Mouse (Mus musculus) midbrain, embryonic 11.5 days (tissue): ENCODE measurements around the gene Zfhx3. TPM values are rescaled to one million over a fixed set of nuclear protein-coding genes. Genes with fewer than 3 reads are reported as not detected.
A peak's percentile ranks its signal among the peaks of the same experiment; 100 is the strongest.

ENCODE experiments used
- ATAC-seq: fragments of 200-750 bp; cut with Nextera tagmentation; 2 replicates; pipeline ENCODE4 v1.8.0; 2017; ENCODE audit warnings: moderate TSS enrichment, moderate library complexity; ENCODE audit not compliant: low FRiP score
- DNase-seq: peaks from one replicate; pipeline ENCODE4 v3.0.0; 2015; ENCODE audit warnings: low spot score; ENCODE audit errors: missing footprints
- H3K27ac ChIP-seq: fragments of 300-500 bp; sonication (generic); 2 replicates; pipeline ENCODE4 v1.5.1; 2014; ENCODE audit warnings: low read depth, low read length
- H3K27me3 ChIP-seq: fragments of 300-500 bp; sonication (generic); 2 replicates; pipeline ENCODE4 v1.6.1; 2014; ENCODE audit warnings: mild to moderate bottlenecking, low read length, moderate library complexity, mixed read lengths; ENCODE audit not compliant: control insufficient read depth, insufficient read depth
- H3K36me3 ChIP-seq: fragments of 300-500 bp; sonication (generic); 2 replicates; pipeline ENCODE4 v1.6.1; 2014; ENCODE audit warnings: mild to moderate bottlenecking, low read length, moderate library complexity, mixed read lengths; ENCODE audit not compliant: control insufficient read depth, insufficient read depth
- H3K4me1 ChIP-seq: fragments of 300-500 bp; sonication (generic); 2 replicates; pipeline ENCODE4 v1.6.1; 2014; ENCODE audit warnings: low read length; ENCODE audit not compliant: control insufficient read depth, insufficient read depth
- H3K4me2 ChIP-seq: fragments of 300-500 bp; sonication (generic); 2 replicates; pipeline ENCODE4 v1.6.1; 2014; ENCODE audit warnings: mild to moderate bottlenecking, moderate library complexity
- H3K4me3 ChIP-seq: fragments of 300-500 bp; sonication (generic); 2 replicates; pipeline ENCODE4 v1.5.1; 2014; ENCODE audit warnings: low read depth, low read length
- H3K9ac ChIP-seq: fragments of 300-500 bp; sonication (generic); 2 replicates; pipeline ENCODE4 v1.6.1; 2014; ENCODE audit warnings: low read length
- H3K9me3 ChIP-seq: fragments of 300-500 bp; sonication (generic); 2 replicates; pipeline ENCODE4 v1.6.1; 2016; ENCODE audit warnings: low read length; ENCODE audit not compliant: control insufficient read depth
- WGBS: fragments of 180-500 bp; shearing (Covaris S2); extraction: QIAGEN DNeasy Blood & Tissue Kit; methylation state at CpG from one replicate; pipeline ENCODE4 v1.1.7; 2014; 5-methylcytosine and 5-hydroxymethylcytosine counted together
- polyA plus RNA-seq: library from polyadenylated mRNA; unstranded; fragments of >200 nt; fragmentation: Nextera tagmentation; extraction: Ambion mirVana; gene quantifications from 2 replicates; pipeline ENCODE4 v1.2.1, GENCODE M21; 2014

The Zfhx3 gene
- polyA plus RNA-seq, 1 experiment from 2014 or later = 23.4 TPM

DNA sequence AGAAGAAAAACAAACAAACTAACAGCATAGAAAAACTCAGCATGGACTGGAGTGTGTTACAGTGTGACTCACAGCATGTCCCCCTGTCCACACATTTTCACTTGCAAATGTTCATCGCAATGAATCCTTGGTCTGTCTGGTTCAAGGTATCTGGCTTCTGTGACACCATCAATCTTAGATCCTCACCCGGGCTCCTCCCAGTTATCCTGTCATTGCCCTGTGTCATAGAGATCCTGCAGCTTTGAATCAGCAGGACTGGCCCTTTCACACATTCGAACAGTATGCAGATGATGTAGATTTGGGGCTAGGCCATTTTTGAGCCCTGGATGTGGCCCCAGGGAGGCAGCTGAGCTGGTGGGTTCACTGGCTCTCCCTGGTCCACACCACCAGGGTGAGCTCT lies 278.1 kb downstream of the Zfhx3 start:
- WGBS = 77% methylated on average over 3 of the region's 3 CpGs
- H3K4me2 ChIP-seq = no peak overlapping the region
- no peak for ATAC-seq
- no peaks in the 10 kb centered on the region for H3K27me3 ChIP-seq
- H3K36me3 ChIP-seq = no peaks in the 10 kb centered on the region
- H3K4me1 ChIP-seq = peaks cover 9% of the 10 kb centered on the region
- H3K27ac ChIP-seq = no peak overlapping the region
- no peak for DNase-seq
- H3K4me3 ChIP-seq = no peak overlapping the region
- no peaks in the 10 kb centered on the region for H3K9me3 ChIP-seq
- H3K9ac ChIP-seq = no peak overlapping the region

DNA sequence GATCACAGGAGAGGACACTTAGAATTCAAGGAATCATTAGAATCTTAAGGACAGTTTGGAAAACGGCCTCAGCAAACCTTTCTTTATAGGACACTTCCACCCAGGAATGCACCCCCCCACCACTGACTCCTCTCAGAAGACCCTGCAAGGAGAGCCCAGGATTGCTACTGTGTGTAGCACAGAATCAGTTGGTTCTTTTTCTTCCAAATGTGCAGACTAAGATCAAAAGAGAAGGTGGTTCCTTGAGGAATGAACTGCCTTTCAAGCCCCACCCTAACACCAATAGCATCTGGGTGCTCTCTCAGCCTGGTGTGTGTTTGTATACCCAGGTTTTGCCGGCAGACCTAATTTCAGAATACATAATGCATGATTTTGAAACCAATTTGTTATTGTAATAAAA lies 279.6 kb downstream of the Zfhx3 start:
- Histone ChIP-seq H3K4me2 (no peak overlapping the region), H3K36me3 (no peaks in the 10 kb centered on the region), H3K9me3 (no peaks in the 10 kb centered on the region), H3K4me3 (no peak overlapping the region), H3K27ac (no peak overlapping the region), H3K9ac (no peak overlapping the region), H3K27me3 (no peaks in the 10 kb centered on the region), H3K4me1 (peaks cover 9% of the 10 kb centered on the region)
- WGBS = 79% methylated on average over 2 of the region's 2 CpGs
- DNase-seq (no peak), ATAC-seq (no peak)

DNA sequence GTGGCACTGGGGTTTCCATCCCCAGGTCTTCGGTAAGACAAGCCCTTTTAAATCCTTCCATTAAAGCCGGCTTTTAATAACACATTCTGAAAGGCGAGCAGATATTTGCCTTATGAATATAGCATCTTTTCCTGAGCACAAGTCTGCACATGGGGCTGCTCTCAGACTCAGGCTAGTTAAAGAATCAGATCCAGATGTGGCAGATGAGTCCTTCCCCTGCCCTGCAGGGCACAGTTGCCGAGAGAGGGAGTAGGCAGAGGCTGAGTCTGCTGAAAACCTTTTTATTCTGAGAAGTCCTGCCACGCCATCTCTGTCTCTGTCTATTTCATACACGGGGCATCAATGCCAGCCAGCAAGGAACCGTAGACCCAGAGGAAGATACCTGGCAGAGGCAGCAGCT lies 289.9 kb downstream of the Zfhx3 start:
- Histone ChIP-seq H3K9ac (no peak overlapping the region), H3K4me3 (no peak overlapping the region), H3K4me2 (no peak overlapping the region), H3K4me1 (peaks cover 5% of the 10 kb centered on the region), H3K27ac (no peak overlapping the region), H3K36me3 (no peaks in the 10 kb centered on the region), H3K27me3 (no peaks in the 10 kb centered on the region), H3K9me3 (no peaks in the 10 kb centered on the region)
- 82% methylated on average over 7 of the region's 7 CpGs for WGBS
- DNase-seq (no peak), ATAC-seq (no peak)

DNA sequence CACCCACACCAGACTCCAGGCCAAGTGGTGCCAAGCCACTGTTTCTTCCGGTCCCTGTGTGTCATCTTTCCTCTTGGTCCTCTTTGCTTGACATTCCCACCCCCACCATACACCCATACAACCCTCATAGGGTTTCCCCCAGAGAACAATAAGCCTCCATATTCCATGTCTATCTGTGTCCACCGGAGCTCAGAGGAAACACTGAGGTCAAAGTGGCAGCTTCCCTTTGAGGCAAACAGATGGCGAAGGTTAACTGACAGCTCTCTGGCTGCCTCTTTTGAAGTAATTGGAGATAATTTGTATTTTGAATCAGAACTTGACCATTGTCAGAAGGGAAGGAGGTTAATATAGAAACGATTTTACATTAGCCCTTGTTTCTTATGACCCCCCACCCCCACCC lies 292.0 kb downstream of the Zfhx3 start:
- DNase-seq (no peak), ATAC-seq (no peak)
- WGBS = 48% methylated on average over 4 of the region's 4 CpGs
- Histone ChIP-seq H3K4me2 (no peak overlapping the region), H3K27me3 (no peaks in the 10 kb centered on the region), H3K27ac (no peak overlapping the region), H3K4me1 (peaks cover 5% of the 10 kb centered on the region), H3K4me3 (no peak overlapping the region), H3K9me3 (no peaks in the 10 kb centered on the region), H3K36me3 (no peaks in the 10 kb centered on the region), H3K9ac (no peak overlapping the region)

DNA sequence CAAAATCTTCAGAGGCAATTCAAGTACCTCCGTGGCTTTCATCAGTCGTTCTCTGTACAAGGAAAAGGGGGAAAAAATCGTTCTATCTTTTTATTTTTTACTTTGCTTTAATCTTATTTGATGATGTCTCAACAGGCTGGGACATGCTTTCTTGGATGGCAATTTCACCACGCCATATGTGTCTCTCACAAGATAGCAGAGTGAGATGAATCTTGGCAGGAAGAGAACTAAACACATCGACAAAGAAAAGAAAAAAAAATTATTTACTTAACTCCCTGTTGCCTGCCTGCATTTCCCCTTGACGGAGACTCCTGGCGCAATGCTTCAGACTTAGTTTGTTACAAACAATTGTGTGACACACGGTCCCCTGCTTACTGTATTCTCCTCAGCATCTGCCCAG lies 294.3 kb downstream of the Zfhx3 start:
- no peaks in the 10 kb centered on the region for H3K27me3 ChIP-seq
- WGBS = 75% methylated on average over 8 of the region's 8 CpGs
- H3K27ac ChIP-seq = no peak overlapping the region
- no peak overlapping the region for H3K4me2 ChIP-seq
- no peaks in the 10 kb centered on the region for H3K9me3 ChIP-seq
- no peak for DNase-seq
- no peaks in the 10 kb centered on the region for H3K36me3 ChIP-seq
- no peak for ATAC-seq
- peaks cover 16% of the 10 kb centered on the region for H3K4me1 ChIP-seq
- no peak overlapping the region for H3K4me3 ChIP-seq
- no peak overlapping the region for H3K9ac ChIP-seq

DNA sequence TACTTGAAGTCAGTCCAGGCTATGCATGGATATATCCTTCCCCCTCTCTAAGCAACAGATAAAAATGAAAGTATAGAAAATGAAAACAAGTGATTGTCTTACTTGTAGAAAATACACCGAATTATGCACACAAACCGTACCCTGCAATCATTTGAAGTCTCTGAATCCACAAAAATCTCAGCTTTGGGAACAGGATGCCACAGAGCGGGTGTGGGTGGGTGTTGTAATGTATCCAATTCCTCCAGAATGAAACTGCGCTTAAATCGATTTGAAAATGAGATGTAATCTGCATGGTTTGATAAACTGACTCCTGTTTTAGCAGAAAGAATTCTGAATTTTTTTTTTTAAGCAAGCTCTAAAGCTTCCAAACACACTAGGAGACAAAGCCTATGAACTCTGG lies 297.1 kb downstream of the Zfhx3 start:
- Histone ChIP-seq H3K4me2 (no peak overlapping the region), H3K4me1 (peaks cover 25% of the 10 kb centered on the region), H3K4me3 (no peak overlapping the region), H3K27me3 (no peaks in the 10 kb centered on the region), H3K9ac (no peak overlapping the region), H3K36me3 (no peaks in the 10 kb centered on the region), H3K9me3 (no peaks in the 10 kb centered on the region), H3K27ac (no peak overlapping the region)
- ATAC-seq = no peak
- no peak for DNase-seq
- WGBS = 77% methylated on average over 5 of the region's 5 CpGs

DNA sequence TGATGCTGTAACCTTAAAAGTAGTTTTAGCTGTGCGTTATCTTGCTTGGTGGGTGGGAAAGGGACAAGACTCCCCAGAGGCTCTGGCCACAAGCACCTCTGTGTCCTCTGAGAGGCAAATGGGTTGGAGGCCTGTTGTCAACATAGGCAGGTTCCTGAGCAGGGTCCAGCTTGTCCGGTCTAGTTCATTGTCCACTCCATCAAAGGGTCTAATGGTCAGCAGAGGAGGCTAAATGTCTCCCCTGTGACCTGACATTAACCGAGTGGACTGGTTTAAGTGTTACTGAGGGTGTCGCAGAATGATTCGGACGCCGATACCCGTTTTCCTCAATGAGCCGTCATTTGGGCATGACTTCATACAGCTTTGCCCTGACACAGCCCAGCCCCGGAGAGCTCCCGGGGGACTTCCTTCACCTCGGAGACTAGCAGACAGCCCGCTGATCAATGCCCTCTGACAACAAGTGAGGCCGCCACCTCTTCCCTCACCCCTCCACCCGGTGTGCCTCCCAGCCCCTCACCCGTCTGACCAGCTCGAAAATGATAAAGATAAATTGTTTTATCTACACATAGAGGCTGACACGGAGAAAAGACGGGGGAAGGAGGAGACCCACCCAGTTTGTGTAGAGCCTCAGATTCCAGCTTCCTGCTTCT lies 298.7 kb downstream of the Zfhx3 start:
- Histone ChIP-seq H3K36me3 (no peaks in the 10 kb centered on the region), H3K4me1 (peaks cover 26% of the 10 kb centered on the region), H3K4me3 (no peak overlapping the region), H3K4me2 (peak overlapping the region; percentile 33; the same call in 1 of the 2 replicates), H3K27me3 (no peaks in the 10 kb centered on the region), H3K9ac (0 out of 2 replicates have a peak overlapping the region, but pooled peaks have one; percentile 17), H3K9me3 (no peaks in the 10 kb centered on the region), H3K27ac (no peak overlapping the region)
- 0 out of 2 replicates have a peak, but pooled peaks have one; percentile 36 for ATAC-seq
- WGBS = 20% methylated on average over 19 of the region's 19 CpGs
- peak; percentile 93 for DNase-seq

DNA sequence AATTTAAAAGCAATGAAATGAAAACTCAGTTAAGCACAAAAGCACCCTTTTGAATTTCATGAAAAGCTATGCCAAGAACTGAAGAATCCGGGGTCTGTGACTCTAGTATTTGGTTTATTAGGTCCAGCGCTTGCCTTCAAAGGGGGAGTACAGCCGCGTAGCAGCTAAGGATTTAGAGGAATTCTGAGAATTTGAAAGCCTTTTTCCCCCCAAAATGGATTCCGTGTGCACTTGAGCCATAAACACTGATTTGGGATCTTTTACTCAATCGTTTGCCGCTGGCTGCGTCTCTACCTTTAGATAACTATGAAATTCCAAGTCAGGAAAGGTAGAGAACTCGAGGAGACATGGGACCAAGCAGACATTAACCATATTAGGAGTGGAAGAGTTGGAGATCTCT lies 300.8 kb downstream of the Zfhx3 start:
- H3K4me1 ChIP-seq = peaks cover 46% of the 10 kb centered on the region

DNA sequence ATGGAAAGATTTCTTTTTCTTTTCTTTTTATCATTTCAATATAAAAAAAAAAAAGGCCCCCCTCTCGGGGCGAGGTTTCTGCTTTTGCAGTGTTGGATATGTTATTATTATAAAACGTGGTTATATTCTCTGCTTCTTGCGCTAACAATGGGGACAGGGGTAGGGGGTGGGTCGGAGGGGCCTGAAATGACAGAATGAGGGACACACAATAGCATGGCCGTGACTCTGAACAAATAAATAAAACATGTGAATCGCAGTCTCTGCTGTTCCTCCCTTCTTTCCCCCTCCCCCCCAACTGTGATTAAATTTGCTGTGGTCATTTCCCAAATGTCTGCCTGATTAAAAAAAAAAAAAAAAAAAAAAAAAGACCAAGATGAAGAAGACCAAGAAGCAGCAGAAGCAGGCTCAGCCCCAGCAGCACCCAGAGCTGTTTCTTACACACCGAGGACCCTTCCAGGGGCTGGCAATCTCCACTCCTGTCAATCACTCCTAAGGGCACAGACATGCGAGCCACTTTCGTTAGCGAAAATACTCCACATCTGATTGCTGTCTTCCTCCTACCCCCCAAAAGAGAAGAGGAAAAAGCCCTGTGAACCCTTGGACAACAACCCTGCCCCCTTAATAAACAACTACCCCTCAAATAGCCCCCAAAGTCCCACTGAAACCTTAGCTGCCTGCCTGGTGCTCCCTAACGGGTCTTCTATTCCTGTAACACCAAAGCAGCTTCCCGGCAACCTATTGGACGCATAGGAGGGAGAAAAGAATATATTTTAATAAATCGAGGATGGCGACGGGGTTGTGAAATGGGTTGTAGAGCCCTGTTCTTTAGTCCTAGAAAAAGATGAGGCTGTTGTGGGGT lies 302.4 kb downstream of the Zfhx3 start:
- Histone ChIP-seq H3K4me1 (peaks cover 44% of the 10 kb centered on the region), H3K4me3 (peak overlapping the region; percentile 2), H3K9ac (peak overlapping the region; percentile 35), H3K27me3 (no peaks in the 10 kb centered on the region), H3K9me3 (no peaks in the 10 kb centered on the region), H3K4me2 (peak overlapping the region; percentile 40), H3K27ac (peak overlapping the region; percentile 77), H3K36me3 (no peaks in the 10 kb centered on the region)
- ATAC-seq (peak; percentile 76), DNase-seq (peak; percentile 96)
- 16% methylated on average over 17 of the region's 17 CpGs for WGBS

More for the DNA sequence above, 300.8 kb downstream of the Zfhx3 start:
- no peaks in the 10 kb centered on the region for H3K27me3 ChIP-seq
- H3K36me3 ChIP-seq = no peaks in the 10 kb centered on the region
- H3K4me3 ChIP-seq = no peak overlapping the region
- no peak for ATAC-seq
- H3K4me2 ChIP-seq = peak overlapping the region; percentile 11; the same call in 1 of the 2 replicates
- WGBS = 8% methylated on average over 9 of the region's 9 CpGs
- H3K9me3 ChIP-seq = no peaks in the 10 kb centered on the region
- H3K27ac ChIP-seq = peak overlapping the region; percentile 48; the same call in 1 of the 2 replicates
- DNase-seq = peak; percentile 96
- no peak overlapping the region for H3K9ac ChIP-seq
